Comparison of ENCODE assay signal across 17 mouse cellular contexts in genomic region chr16:16233919-16234318, GRCm38 (mm10).
"Had no signal": no experiment of that assay in that cellular context is flagged by ENCODE, and none has a peak within 500 bp of the region (broad histone marks: within the 10 kb centered on the region; RNA-seq: fewer than 3 reads in every experiment).

No protein-coding gene starts in this region.

- H3K27ac ChIP-seq: lung, embryonic 15.5 days; macrophage; midbrain, embryonic 13.5 days; midbrain, embryonic 15.5 days; neural tube, embryonic 12.5 days; stomach, embryonic 15.5 days; stomach, postnatal 0 days had no signal

- H3K4me3 ChIP-seq: lung, embryonic 15.5 days; megakaryocyte, embryonic 14.5 days; midbrain, embryonic 13.5 days; midbrain, embryonic 15.5 days; neural tube, embryonic 12.5 days; stomach, embryonic 15.5 days had no signal

- H3K4me2 ChIP-seq: lung, embryonic 15.5 days; midbrain, embryonic 11.5 days; midbrain, embryonic 13.5 days; midbrain, embryonic 15.5 days; neural tube, embryonic 12.5 days; stomach, embryonic 15.5 days had no signal

- H3K36me3 ChIP-seq: lung, embryonic 15.5 days; midbrain, embryonic 13.5 days; midbrain, embryonic 15.5 days; neural tube, embryonic 12.5 days; stomach, embryonic 15.5 days had no signal

- H3K9me3 ChIP-seq: lung, embryonic 15.5 days; midbrain, embryonic 13.5 days; midbrain, embryonic 15.5 days; neural tube, embryonic 12.5 days; stomach, embryonic 15.5 days had no signal

- DNase-seq: lung, adult 2 months; lung, postnatal 14 days; lung, postnatal 36 days; right cerebral cortex, postnatal 14 days; thymus, adult 2 months; thymus, postnatal 25 days; thymus, postnatal 4 days had no signal

- H3K27me3 ChIP-seq: lung, embryonic 15.5 days; megakaryocyte, embryonic 14.5 days; midbrain, embryonic 13.5 days; midbrain, embryonic 15.5 days; neural tube, embryonic 12.5 days; stomach, embryonic 15.5 days had no signal

- H3K4me1 ChIP-seq: lung, embryonic 15.5 days; megakaryocyte, embryonic 14.5 days; midbrain, embryonic 13.5 days; midbrain, embryonic 15.5 days; neural tube, embryonic 12.5 days; stomach, embryonic 15.5 days had no signal

- ATAC-seq: lung, postnatal 0 days; midbrain, embryonic 13.5 days; midbrain, embryonic 15.5 days had no signal

- H3K9ac ChIP-seq: lung, embryonic 15.5 days; midbrain, embryonic 13.5 days; midbrain, embryonic 15.5 days; neural tube, embryonic 12.5 days; stomach, embryonic 15.5 days had no signal
